Mouse (Mus musculus): Measurements from ENCODE around the gene 4930503B20Rik. TPM values are rescaled to one million over a fixed set of nuclear protein-coding genes. Genes with fewer than 3 reads are reported as not detected.
A peak's percentile ranks its signal among the peaks of the same experiment; 100 is the strongest.

The 4930503B20Rik gene
- total RNA-seq, 2 experiments from 2014 or later, result not detected

- DNase-seq (ENCODE audit: low spot score in 2 of 2), result peak in 1 of 2 experiments; percentile 29
Measured at GRCm38 (mm10) chr3:146652431-146652830, 1.3 kb upstream of the 4930503B20Rik start.

- no peak for DNase-seq (ENCODE audit: low spot score in 2 of 2)
Measured at GRCm38 (mm10) chr3:146650716-146651115, 401 bp downstream of the 4930503B20Rik start.

GRCm38 (mm10) chr3:146649311-146649894 is 1.7 kb downstream of the 4930503B20Rik start:
- no peak for DNase-seq (ENCODE audit: low spot score in 2 of 2)

- no peak for DNase-seq (ENCODE audit: low spot score in 2 of 2)
Measured at GRCm38 (mm10) chr3:146641818-146642427, 9.2 kb downstream of the 4930503B20Rik start.

- DNase-seq (ENCODE audit: low spot score in 2 of 2), result no peak
Measured at GRCm38 (mm10) chr3:146632506-146632905, 18.6 kb downstream of the 4930503B20Rik start.

GRCm38 (mm10) chr3:146628227-146628982 is 22.7 kb downstream of the 4930503B20Rik start:
- DNase-seq (ENCODE audit: low spot score in 2 of 2), result no peak

- DNase-seq (ENCODE audit: low spot score in 2 of 2), result no peak
Measured at GRCm38 (mm10) chr3:146625766-146626165, 25.4 kb downstream of the 4930503B20Rik start.

- no peak for DNase-seq (ENCODE audit: low spot score in 2 of 2)
Measured at GRCm38 (mm10) chr3:146621966-146622365, 29.2 kb downstream of the 4930503B20Rik start.

GRCm38 (mm10) chr3:146620555-146621249 is 30.4 kb downstream of the 4930503B20Rik start:
- peak; percentile 33 to 34 for DNase-seq (ENCODE audit: low spot score in 2 of 2)

- no peak for DNase-seq (ENCODE audit: low spot score in 2 of 2)
Measured at GRCm38 (mm10) chr3:146620101-146620500, 31.0 kb downstream of the 4930503B20Rik start.

- no peak for DNase-seq (ENCODE audit: low spot score in 2 of 2)
Measured at GRCm38 (mm10) chr3:146618357-146618756, 32.8 kb downstream of the 4930503B20Rik start.

- DNase-seq (ENCODE audit: low spot score in 2 of 2), result no peak
Measured at GRCm38 (mm10) chr3:146617946-146618345, 33.2 kb downstream of the 4930503B20Rik start.

GRCm38 (mm10) chr3:146616533-146617283 is 34.4 kb downstream of the 4930503B20Rik start:
- no peak for DNase-seq (ENCODE audit: low spot score in 2 of 2)

GRCm38 (mm10) chr3:146615496-146615895 is 35.6 kb downstream of the 4930503B20Rik start, which contains the start of gene Dnase2b:
Gene Dnase2b, minus strand, starts transcription at chr3:146615596.
- no peak for DNase-seq (ENCODE audit: low spot score in 2 of 2)

- DNase-seq (ENCODE audit: low spot score in 2 of 2), result no peak
Measured at GRCm38 (mm10) chr3:146611821-146612220, 39.3 kb downstream of the 4930503B20Rik start.

GRCm38 (mm10) chr3:146611261-146611660 is 39.9 kb downstream of the 4930503B20Rik start:
- DNase-seq (ENCODE audit: low spot score in 2 of 2), result no peak

- DNase-seq (ENCODE audit: low spot score in 2 of 2), result no peak
Measured at GRCm38 (mm10) chr3:146610322-146610721, 40.8 kb downstream of the 4930503B20Rik start.

- DNase-seq (ENCODE audit: low spot score in 2 of 2), result no peak
Measured at GRCm38 (mm10) chr3:146607368-146607767, 43.7 kb downstream of the 4930503B20Rik start.

- no peak for DNase-seq (ENCODE audit: low spot score in 2 of 2)
Measured at GRCm38 (mm10) chr3:146604647-146605046, 46.5 kb downstream of the 4930503B20Rik start.

GRCm38 (mm10) chr3:146602531-146602930 is 48.6 kb downstream of the 4930503B20Rik start:
- DNase-seq (ENCODE audit: low spot score in 2 of 2), result no peak

- DNase-seq (ENCODE audit: low spot score in 2 of 2), result no peak
Measured at GRCm38 (mm10) chr3:146601205-146601604, 49.9 kb downstream of the 4930503B20Rik start.
